Mouse (Mus musculus) hindbrain, embryonic 14.5 days (tissue): ENCODE measurements around the gene Cmas. TPM values are rescaled to one million over a fixed set of nuclear protein-coding genes. Genes with fewer than 3 reads are reported as not detected.

Experiments
- ATAC-seq: fragments of 200-750 bp; cut with Nextera tagmentation; 2 replicates; pipeline ENCODE4 v1.8.0; 2017; ENCODE audit warnings: moderate number of reproducible peaks, mild to moderate bottlenecking, moderate TSS enrichment, moderate library complexity; ENCODE audit not compliant: low FRiP score
- DNase-seq: peaks from one replicate; pipeline ENCODE4 v3.0.0-alpha.2; 2015; ENCODE audit warnings: low spot score
- H3K27ac ChIP-seq: fragments of 300-500 bp; sonication (generic); 2 replicates; pipeline ENCODE4 v1.5.1; 2014; ENCODE audit warnings: mild to moderate bottlenecking, moderate library complexity
- H3K27me3 ChIP-seq: fragments of 300-500 bp; sonication (generic); 2 replicates; pipeline ENCODE4 v1.6.1; 2014; ENCODE audit warnings: mild to moderate bottlenecking, low read length, mixed read lengths; ENCODE audit not compliant: control insufficient read depth, insufficient read depth
- H3K36me3 ChIP-seq: fragments of 300-500 bp; sonication (generic); replicated peaks from 2 replicates; pipeline ENCODE4 v1.6.1; 2014; ENCODE audit not compliant: control insufficient read depth, insufficient read depth
- H3K4me1 ChIP-seq: fragments of 300-500 bp; sonication (generic); replicated peaks from 2 replicates; pipeline ENCODE4 v1.6.1; 2014; ENCODE audit warnings: antibody characterized with exemption, low read length, mixed read lengths; ENCODE audit not compliant: control insufficient read depth, insufficient read depth
- H3K4me2 ChIP-seq: fragments of 300-500 bp; sonication (generic); replicated peaks from 2 replicates; pipeline ENCODE4 v1.6.1; 2014; ENCODE audit warnings: mild to moderate bottlenecking, moderate library complexity
- H3K4me3 ChIP-seq: fragments of 300-500 bp; sonication (generic); replicated peaks from 2 replicates; pipeline ENCODE4 v1.5.1; 2014; ENCODE audit warnings: mild to moderate bottlenecking, low read length
- H3K9ac ChIP-seq: fragments of 300-500 bp; sonication (generic); 2 replicates; pipeline ENCODE4 v1.6.1; 2014
- H3K9me3 ChIP-seq: fragments of 300-500 bp; sonication (generic); 2 replicates; pipeline ENCODE4 v1.6.1; 2016; ENCODE audit warnings: low read length; ENCODE audit not compliant: control insufficient read depth
- WGBS: fragments of 180-500 bp; shearing (Covaris S2); extraction: QIAGEN DNeasy Blood & Tissue Kit; methylation state at CpG from one replicate; pipeline ENCODE4 v1.1.7; 2014; 5-methylcytosine and 5-hydroxymethylcytosine counted together
- polyA plus RNA-seq: library from polyadenylated mRNA; unstranded; fragments of >200 nt; fragmentation: Nextera tagmentation; extraction: Ambion mirVana; gene quantifications from 2 replicates; pipeline ENCODE4 v1.2.1, GENCODE M21; 2014

The Cmas gene
- polyA plus RNA-seq, 1 experiment from 2014 or later: 202 TPM

DNA sequence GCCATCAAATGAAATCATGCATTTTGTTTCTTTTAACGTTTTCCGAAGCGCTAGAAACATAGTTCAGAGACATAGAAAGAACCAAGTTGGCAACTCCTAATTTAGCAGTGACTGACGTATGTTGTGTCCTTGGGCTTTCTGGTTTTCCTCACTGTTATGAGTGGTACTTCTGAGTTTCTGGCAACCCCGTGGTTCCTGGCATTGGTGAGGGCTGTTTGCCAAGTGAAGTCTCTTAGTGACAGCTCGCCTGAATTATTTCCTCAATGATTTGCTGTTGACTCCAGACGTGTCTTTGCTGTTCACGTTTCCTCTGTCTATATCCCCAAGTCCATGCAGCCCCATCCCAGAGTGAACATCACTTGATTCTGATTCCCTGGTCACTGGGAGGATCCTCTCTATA lies 34.8 kb upstream of the Cmas start:
- Histone ChIP-seq H3K27me3 (no peaks in the 10 kb centered on the region), H3K4me3 (no peak overlapping the region), H3K9me3 (no peaks in the 10 kb centered on the region), H3K4me1 (no peaks in the 10 kb centered on the region), H3K9ac (no peak overlapping the region), H3K4me2 (no peak overlapping the region), H3K36me3 (no peaks in the 10 kb centered on the region), H3K27ac (no peak overlapping the region)
- DNase-seq (no peak), ATAC-seq (no peak)
- whole genome bisulfite sequencing: 87% methylated on average over 8 of the region's 8 CpGs

DNA sequence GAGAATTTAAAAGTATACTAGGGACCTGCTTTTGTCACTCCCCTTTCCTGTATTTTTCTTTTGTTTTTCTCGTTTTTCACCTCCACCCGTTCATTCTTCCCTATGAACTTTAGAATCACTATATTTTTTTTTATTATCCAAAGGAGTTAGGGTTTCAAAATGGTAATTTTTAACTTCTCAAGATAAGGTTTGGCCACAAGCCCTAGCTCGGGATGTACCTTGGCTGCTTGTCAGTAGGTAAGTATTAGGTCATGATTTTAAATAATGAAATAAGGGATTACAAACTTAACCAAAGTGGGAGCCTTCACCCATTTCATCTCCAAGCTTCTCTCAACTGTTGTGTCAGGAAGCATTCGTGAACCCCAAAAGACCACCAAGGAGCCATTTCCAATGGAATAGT lies 30.5 kb upstream of the Cmas start:
- Histone ChIP-seq H3K9ac (no peak overlapping the region), H3K27ac (no peak overlapping the region), H3K4me2 (no peak overlapping the region), H3K9me3 (no peaks in the 10 kb centered on the region), H3K36me3 (no peaks in the 10 kb centered on the region), H3K27me3 (no peaks in the 10 kb centered on the region), H3K4me1 (no peaks in the 10 kb centered on the region), H3K4me3 (no peak overlapping the region)
- ATAC-seq (no peak), DNase-seq (no peak)
- WGBS: 90% methylated on average over 4 of the region's 4 CpGs

DNA sequence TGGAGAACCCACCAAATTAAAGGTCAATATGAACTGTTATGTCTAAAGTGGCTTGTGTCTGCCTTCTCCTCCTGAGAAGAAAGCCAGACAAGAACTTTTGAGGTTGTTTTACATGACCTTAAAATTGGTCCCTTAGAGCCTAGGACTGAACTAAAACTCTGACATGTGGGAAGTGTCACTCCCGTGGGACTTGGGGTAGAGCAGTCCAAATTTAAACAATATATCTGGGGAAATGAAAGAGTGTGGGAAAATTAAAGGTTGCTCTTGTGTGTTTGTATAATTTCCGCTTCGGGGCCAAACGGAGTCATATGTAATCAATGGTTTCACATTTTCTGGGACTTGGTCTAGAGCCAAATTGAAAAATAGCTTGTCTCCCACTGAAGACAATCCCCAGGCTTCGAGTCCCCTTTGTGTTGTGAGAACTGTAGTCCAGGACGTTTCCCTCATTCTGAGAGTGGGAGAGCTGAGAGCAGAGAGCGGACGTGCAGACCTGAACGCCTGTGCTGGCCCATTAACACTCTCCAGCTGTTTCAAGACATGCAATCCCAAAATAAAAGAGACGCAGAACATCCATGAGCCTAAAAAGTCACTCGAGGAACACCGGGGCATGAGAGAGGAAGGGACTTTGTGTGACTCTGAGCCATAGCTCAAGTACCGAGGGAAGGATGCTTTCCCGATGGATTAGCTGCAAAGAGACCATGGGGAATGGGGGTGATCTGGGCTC lies 23.8 kb upstream of the Cmas start:
- Histone ChIP-seq H3K4me2 (no peak overlapping the region), H3K27me3 (no peaks in the 10 kb centered on the region), H3K9ac (no peak overlapping the region), H3K36me3 (no peaks in the 10 kb centered on the region), H3K27ac (no peak overlapping the region), H3K4me3 (no peak overlapping the region), H3K9me3 (no peaks in the 10 kb centered on the region), H3K4me1 (no peaks in the 10 kb centered on the region)
- 75% methylated on average over 14 of the region's 14 CpGs for whole genome bisulfite sequencing
- DNase-seq: no peak
- no peak for ATAC-seq

DNA sequence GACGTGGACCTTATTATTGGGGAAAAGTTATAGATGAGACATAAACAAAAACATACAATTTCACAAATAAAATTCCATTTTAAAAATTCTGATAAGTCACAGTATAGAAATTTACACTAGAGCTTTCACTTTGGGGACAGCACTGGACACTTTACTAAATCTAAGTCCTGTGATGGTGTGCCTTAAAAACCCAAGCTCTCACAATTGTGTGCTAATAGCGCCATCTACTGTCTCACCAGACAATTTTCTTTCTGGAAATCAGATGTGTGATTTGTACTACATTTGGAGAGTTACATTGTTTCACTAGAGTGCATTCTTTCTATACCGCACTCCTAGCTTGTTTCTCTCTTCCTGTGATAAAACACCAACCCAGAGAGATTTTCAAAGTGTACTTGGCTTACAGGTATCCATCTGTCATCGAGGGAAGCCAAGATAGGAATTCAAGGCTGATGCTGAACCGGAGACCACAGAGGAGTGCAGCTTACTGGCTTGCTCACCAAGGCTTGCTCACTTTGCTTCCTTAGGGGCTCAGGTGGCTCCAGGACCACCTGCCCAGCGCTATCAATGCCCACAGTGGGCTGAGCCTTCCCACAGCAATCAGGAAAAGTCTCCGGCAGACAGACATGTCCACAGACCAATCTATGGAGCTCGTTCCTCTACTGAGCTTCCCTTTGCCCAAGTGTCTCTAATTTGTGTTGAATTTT lies 21.0 kb upstream of the Cmas start:
- H3K9me3 ChIP-seq: no peaks in the 10 kb centered on the region
- no peak overlapping the region for H3K4me2 ChIP-seq
- DNase-seq (peak; percentile 83), ATAC-seq (peak; percentile 62; the same call in 1 of the 2 replicates)
- no peaks in the 10 kb centered on the region for H3K27me3 ChIP-seq
- no peak overlapping the region for H3K27ac ChIP-seq
- no peak overlapping the region for H3K4me3 ChIP-seq
- no peaks in the 10 kb centered on the region for H3K36me3 ChIP-seq
- 51% methylated on average over 8 of the region's 8 CpGs for WGBS
- H3K4me1 ChIP-seq: no peaks in the 10 kb centered on the region
- H3K9ac ChIP-seq: no peak overlapping the region

DNA sequence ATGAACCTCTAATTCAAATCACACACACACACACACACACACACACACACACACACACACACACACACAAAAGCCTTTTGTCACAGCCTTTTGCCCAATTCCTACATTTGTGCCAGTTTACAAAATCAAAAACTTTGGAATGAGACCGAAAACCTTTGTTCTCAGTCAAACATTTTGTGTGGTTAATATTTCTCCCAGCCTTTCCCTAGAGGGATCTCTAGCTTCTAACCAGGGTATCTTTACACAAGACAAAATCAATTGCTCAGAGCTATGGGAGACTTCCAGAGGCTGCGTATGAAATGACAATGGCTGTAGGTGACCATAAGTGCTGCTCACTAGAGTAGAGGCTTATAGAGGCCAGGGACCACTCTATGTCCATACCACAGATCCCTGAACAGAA lies 18.3 kb upstream of the Cmas start:
- H3K27ac ChIP-seq: no peak overlapping the region
- no peak overlapping the region for H3K4me2 ChIP-seq
- no peaks in the 10 kb centered on the region for H3K4me1 ChIP-seq
- no peak for DNase-seq
- H3K36me3 ChIP-seq: no peaks in the 10 kb centered on the region
- no peak for ATAC-seq
- H3K9ac ChIP-seq: no peak overlapping the region
- 93% methylated on average over 2 of the region's 2 CpGs for WGBS
- H3K9me3 ChIP-seq: no peaks in the 10 kb centered on the region
- H3K27me3 ChIP-seq: no peaks in the 10 kb centered on the region
- no peak overlapping the region for H3K4me3 ChIP-seq

DNA sequence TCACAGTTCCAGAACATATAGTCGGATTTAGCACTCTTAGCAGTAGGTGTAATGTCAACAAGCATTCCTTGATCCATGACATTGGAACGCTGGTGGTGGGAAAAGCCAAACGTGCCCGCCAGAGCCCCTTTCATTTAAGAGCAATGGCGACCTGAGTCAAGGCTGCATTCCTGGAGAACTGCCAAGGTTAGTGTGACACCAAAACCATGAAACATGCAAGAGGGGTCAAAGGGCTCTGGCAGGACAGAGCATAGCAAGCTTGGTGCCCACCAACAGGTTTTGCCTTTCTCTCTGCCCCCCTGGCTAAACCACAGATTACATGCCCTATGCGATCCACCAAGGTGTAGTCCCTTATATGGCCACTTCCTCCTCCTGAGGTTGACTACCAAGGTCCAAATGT lies 17.8 kb upstream of the Cmas start:
- no peak overlapping the region for H3K9ac ChIP-seq
- no peaks in the 10 kb centered on the region for H3K9me3 ChIP-seq
- no peak overlapping the region for H3K4me3 ChIP-seq
- no peaks in the 10 kb centered on the region for H3K4me1 ChIP-seq
- ATAC-seq: no peak
- DNase-seq: no peak
- H3K4me2 ChIP-seq: no peak overlapping the region
- H3K27ac ChIP-seq: no peak overlapping the region
- WGBS: 84% methylated on average over 6 of the region's 6 CpGs
- H3K27me3 ChIP-seq: no peaks in the 10 kb centered on the region
- H3K36me3 ChIP-seq: no peaks in the 10 kb centered on the region

DNA sequence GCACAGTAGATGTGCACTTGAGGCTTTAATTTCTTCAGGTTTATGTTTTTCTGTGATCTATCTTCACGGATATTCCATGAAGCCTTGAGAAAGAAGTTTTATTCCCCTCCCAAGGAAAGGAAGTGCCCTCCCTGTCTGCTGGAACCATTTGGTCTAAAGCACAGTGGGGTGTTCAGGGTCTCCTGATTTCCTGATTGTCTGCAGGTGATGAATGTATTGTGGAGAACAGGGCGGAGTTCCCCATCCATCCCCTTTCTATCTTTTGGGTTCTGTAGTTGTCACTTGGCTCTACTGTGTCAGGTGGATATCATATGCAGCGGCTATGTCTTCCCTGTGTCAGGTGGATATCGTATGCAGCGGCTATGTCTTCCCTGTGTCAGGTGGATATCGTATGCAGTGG lies 14.7 kb upstream of the Cmas start:
- Histone ChIP-seq H3K4me2 (no peak overlapping the region), H3K4me3 (no peak overlapping the region), H3K9ac (no peak overlapping the region), H3K4me1 (no peaks in the 10 kb centered on the region), H3K9me3 (no peaks in the 10 kb centered on the region), H3K27ac (no peak overlapping the region), H3K27me3 (no peaks in the 10 kb centered on the region), H3K36me3 (no peaks in the 10 kb centered on the region)
- no peak for DNase-seq
- 87% methylated on average over 6 of the region's 6 CpGs for WGBS
- no peak for ATAC-seq

DNA sequence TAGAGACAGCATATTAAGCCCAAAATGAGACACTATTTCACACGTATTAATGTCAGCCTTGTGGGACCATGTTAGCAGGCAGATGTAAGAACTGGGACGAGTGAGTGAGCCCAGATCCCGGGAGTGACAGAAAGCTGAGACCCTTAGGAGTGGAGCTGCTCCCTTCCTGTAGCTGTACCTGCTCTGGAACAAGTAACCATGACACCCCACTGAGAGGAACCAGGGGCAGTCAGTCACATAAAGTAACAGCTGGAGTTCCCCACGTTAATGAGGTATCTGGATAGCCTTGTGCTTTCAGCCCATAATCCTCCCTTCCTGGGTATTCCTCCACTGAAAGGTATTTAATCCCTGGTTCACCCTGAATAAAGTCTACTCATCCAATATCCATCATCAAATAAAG lies 13.3 kb upstream of the Cmas start:
- no peak for ATAC-seq
- H3K27me3 ChIP-seq: no peaks in the 10 kb centered on the region
- 69% methylated on average over 4 of the region's 4 CpGs for WGBS

DNA sequence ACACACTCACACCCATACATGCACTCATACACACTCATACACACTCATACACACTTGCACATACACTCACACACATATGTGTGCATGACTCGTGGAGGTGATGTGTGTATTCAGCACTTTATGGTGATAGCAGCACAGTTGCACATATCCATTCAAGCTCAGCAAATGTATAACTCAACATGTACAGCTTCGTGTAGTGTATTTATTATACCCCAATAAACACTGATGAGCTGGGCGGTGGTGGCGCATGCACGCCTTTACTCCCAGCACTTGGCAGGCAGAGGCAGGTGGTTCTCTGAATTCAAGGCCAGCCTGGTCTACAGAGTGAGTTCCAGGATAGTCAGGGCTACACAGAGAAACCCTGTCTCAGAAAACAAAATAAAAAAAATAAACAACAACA lies 11.0 kb upstream of the Cmas start:
- 93% methylated on average over 5 of the region's 5 CpGs for WGBS
- ATAC-seq: no peak
- Histone ChIP-seq H3K27ac (no peak overlapping the region), H3K9me3 (no peaks in the 10 kb centered on the region), H3K4me3 (no peak overlapping the region), H3K4me1 (no peaks in the 10 kb centered on the region), H3K9ac (no peak overlapping the region), H3K4me2 (no peak overlapping the region), H3K27me3 (no peaks in the 10 kb centered on the region), H3K36me3 (no peaks in the 10 kb centered on the region)
- no peak for DNase-seq

More for the DNA sequence above, 13.3 kb upstream of the Cmas start:
- Histone ChIP-seq H3K4me2 (no peak overlapping the region), H3K9me3 (no peaks in the 10 kb centered on the region), H3K9ac (no peak overlapping the region), H3K27ac (no peak overlapping the region), H3K4me1 (no peaks in the 10 kb centered on the region), H3K36me3 (no peaks in the 10 kb centered on the region), H3K4me3 (no peak overlapping the region)
- DNase-seq: no peak
